Mouse (Mus musculus) ovary, postnatal 36 days (tissue): ENCODE results near the gene Pus7l.
"Not testable (repeated sequence)": the region's sequence is repeated elsewhere in the genome, so short reads cannot be mapped to it uniquely, and the experiment has no call there.

Source experiments
- DNase-seq: peaks from one replicate; pipeline ENCODE4 v3.0.0; 2022; ENCODE audit warnings: low spot score, mixed read lengths

Pus7l gene

DNA sequence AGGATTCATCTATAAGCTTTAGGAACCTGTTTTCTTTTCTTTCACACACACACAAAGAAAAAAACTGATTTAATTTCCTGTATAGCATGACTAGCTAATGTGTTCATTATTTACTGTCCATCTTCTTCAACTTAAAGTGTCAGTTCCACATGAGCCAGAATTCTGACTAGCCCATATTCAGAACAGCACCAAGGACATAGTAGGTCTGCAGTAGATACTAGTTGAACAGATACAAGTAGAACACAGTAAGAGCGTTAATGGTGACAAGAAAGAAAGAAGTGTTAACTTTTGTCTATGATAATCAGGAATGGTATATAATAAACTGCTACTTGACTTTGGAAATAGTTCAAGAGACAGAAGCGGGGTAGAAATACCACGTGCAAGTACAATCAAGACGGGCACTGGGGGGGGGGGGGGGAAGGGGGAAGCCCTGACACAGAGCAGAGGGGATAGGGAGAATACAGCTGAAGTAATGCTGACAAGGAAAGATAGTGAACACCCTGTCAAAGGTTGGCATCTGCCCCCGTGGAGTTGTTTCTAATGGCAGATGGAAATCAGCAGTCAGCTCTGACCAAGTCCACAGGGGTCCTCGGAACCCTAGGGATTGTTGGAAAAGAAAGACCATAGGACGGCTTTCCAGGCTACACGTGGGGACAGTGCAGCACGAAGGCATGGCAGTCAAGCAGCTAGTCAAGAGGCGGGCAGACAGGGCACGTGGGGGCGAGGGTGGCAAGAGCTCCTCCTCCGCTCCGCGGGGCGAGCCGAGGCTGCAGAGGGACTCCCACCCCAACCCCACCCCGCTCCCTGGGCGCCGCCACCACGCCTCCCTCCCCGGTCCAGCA, 559 bp downstream of the Pus7l start:
- no peak for DNase-seq

DNA sequence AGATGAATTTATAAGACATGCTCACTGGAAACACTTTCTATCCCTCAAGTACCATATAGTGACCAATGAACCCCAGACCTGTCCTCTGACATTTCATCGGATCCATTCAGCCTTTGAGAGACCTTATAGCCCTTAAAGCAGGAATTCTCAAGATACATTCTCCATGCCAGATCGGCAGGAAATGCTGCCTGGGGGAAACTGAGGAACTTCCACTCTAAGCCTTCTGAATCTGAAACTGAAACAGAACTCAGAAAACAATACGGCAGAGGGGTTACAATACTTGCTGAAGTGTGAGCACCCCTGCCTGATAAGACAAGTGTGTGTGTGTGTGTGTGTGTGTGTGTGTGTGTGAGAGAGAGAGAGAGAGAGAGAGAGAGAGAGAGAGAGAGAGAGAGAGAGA, 4.1 kb downstream of the Pus7l start:
- DNase-seq, result no peak

DNA sequence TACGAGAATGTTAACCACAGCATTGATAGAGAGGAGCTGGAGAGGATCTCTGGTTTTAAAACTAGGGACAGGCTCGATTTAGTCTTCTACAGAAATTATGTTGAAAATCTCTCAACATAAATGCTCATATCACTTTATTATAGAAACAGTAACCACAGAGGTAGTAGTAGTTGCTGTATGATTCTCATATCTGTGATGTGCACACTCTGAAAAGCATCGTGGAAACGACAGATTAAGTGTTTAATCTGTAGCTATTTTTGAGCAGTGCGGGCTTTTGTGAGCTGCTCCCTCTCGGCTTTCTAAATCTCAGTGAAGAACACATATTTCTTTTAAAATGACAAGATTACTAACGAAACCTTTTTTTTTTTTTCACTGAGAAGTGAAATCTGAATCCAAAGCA, 7.8 kb downstream of the Pus7l start:
- no peak for DNase-seq

GRCm38 (mm10) chr15:94532956-94533355, 10.4 kb downstream of the Pus7l start:
- no peak for DNase-seq

GRCm38 (mm10) chr15:94532306-94532705, 11.0 kb downstream of the Pus7l start:
- no peak for DNase-seq

- DNase-seq, result no peak
These were observed 12.8 kb downstream of the Pus7l start for GRCm38 (mm10) chr15:94530519-94530918.

GRCm38 (mm10) chr15:94524956-94525355, 18.4 kb downstream of the Pus7l start:
- no peak for DNase-seq

DNA sequence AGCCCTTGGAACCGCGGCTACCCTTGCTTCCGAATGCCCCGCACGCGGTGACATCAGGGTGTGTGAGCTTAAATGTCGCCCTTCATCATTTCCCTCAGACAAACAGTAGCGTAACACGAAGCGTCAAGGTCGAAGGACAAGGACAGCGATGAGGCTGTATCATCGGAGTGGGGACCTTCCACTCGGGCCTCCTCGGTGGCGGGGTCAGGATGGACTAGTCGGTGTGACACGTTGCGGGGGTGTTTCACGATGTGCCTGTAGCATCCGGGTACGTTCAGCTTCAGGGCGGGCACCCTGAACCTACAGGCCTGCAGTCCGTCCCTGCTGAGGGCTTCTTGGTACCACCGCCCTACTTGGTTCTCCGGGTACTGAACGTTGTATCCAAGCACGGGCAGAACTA, 20.1 kb downstream of the Pus7l start:
- DNase-seq, result no peak

DNA sequence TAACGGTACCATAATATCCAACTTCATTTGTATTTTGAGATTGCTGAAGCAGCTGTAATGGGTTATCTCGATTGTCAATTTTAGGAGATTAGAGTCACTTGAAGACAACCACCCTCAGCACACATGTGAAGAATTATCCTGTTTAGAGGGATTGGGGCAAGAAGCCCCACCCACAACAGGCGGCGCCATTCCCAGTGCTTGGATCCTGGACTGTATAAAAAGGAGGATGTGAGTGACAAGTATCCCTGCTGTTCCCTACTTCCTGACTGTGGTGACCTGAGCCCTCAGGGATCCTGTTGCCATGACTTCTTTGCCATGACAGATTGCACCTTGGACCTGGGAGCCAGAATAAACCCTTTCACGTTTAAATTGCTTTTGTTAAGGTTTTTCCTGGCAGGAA, 22.4 kb downstream of the Pus7l start:
- DNase-seq, result no peak

DNA sequence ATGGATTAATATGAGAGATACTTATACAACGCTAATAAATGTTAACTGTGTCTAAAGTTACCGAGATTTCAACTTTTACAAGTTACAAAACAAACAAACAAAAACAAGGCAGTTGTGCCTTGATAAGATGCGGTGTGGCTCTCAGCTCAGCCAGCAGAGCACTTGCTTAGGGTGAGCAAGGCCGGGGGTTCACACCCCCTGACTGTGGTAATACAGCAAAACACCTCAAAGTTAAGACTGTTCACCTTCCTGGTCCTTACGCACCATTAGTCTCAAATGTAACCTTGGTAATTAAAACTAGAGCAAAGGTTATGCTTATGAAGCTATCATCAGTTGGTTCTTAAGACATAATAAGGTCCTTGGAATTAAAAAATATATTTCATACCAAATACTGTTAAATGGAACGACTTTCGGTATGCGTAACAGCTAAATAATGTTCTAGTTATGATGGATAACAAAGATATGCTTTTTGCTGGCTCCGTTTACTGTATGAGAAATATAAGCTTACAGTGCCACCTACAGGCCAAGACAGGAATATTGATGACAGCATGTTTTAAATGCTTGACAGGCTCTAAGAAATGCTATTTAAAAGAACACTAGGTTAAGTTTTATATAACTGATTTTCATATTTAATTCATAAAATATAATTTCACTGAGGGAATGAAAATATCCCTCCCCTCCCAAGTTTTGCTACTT, 23.0 kb downstream of the Pus7l start:
- DNase-seq, result no peak

DNA sequence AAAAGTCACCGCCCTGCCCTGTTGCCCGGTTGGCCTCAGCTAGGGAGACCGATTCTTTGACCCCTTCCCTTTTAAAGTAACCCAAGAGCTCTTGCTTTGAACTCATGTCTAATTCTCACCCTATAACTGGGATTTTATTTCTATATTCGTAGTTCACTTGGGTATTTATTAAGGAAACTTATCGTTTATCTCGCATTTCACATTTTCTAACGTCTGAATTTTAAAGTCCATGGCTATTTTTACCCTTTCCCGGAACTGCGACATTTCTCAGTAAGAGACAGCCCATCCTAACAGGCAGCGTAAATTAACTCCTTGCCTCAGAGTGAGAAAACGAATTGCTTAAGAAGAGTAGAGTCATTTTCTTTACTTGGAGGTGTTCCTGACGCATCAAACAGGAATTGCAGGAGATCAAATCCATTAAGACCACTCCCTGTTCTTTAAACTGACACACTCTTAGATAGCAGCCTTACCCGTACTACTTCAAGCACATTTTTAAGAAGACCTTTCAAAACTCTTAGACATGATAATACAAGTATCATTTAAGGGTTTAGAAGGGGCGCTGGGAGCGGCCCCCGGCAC, 25.3 kb downstream of the Pus7l start:
- no peak for DNase-seq

GRCm38 (mm10) chr15:94503451-94504215, 39.7 kb downstream of the Pus7l start:
- no peak for DNase-seq

DNA sequence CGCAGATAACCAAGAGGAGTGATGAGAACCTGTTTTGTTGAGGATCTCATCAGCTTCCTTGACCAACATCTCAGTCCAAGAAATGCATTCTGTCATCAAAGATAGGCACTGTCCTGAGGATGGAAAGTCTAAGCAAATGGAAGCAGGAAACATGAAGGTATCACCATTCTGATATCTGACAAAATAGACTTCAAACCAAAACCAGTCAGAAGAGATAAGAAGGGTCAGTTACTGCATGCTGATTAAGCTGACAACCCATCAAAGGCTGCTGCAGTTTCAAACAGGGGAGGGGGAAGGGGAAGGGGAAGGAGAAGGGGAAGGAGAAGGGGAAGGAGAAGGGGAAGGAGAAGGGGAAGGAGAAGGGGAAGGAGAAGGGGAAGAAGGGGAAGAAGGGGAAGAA, 44.1 kb downstream of the Pus7l start:
- DNase-seq, result no peak

DNA sequence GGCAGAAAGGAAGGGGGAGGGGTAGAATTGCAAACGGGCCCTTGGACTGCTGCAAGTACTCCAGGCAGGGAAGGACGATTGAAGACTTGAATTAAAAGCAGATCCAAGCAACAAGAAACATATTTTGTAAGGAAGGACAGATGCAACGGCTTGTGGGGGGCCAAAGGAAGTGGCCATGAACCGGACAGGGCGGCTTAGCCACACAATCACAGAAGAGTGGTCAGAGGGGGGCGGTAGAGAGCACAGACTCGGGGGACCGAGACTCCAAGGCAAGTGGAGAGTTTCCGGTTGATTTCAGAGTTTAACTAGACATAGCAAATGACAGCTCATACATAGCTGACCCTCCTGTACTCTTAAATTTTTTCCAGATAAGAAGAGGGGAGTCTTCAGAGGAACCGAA, 47.4 kb downstream of the Pus7l start:
- DNase-seq, result no peak

GRCm38 (mm10) chr15:94494445-94494844, 48.9 kb downstream of the Pus7l start:
- DNase-seq, result no peak

- no peak for DNase-seq
These were observed 53.9 kb downstream of the Pus7l start for GRCm38 (mm10) chr15:94489433-94489832.

DNA sequence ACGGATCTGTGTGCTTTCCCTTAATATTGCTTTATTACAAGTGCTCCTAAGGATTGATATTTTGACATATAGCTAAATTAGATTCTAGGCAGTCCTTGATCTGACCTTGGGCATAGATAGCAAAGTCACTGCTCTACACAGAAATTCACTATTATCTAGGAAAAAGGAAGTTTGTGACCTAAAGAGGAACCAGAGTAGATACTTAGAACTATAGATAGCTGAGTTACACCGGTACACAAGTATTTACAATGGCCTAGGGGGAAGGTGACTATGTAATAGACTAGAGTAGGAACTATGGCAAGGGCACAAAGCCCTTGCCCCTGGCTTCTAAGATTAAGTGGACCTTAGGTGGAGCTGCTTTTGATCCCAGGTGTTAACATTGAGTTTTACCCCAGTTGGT, 55.3 kb downstream of the Pus7l start:
- DNase-seq, result not testable (repeated sequence)

- no peak for DNase-seq
These were observed 60.8 kb downstream of the Pus7l start for GRCm38 (mm10) chr15:94482555-94482954.

GRCm38 (mm10) chr15:94480792-94481191, 62.6 kb downstream of the Pus7l start:
- no peak for DNase-seq

- DNase-seq, result no peak
These were observed 63.1 kb downstream of the Pus7l start for GRCm38 (mm10) chr15:94480248-94480647.

DNA sequence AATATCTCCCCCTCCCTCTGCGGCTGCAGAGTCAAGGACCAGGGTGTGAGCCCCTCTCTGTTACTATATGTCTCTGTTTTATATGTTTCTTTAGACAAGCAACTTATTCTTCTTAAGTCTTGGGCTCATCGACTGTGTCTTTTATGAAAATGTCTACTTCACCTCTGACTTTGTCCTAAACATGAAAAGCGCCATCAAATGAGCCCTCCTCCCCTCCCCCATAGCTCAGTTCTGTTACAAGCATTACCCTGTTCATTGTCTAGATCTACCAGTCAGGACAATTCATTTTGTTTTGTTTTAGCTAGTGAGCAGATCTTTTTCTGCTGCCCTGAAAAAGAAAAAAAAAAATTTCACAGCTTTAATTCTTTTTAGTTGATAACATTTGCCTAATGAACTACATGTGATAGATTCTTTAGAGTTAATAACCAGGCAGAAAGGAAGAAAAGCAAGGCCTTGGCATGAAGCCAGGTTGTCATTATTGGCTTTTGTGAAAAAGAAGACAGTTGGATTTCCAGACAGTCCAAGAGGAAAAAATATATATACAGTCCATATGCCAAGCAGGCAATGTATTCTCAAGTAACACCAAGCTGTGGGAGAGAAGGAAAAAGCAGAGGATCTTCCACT, 63.7 kb downstream of the Pus7l start:
- no peak for DNase-seq

DNA sequence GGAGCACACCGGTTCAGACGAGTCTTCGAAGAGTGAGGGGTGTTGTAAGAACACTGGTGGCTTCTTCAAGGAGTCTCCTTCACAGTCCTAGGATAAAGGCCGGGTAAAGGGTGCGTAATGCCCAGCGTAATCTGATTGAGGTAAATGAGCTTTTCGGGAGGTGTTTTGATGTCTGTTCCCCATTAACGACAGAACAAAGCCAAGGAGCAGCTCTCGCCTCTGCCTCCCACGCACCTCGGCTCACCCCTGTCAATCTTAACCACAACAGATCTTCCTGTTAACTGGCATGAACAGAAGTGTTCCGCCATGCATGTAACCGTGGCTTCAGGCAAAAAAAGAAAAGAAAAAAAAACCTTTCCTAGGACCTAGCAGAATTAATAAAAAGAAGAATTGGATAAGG, 64.6 kb downstream of the Pus7l start:
- DNase-seq, result no peak
